Mouse (Mus musculus) G1E (cell line): Measurements from ENCODE around the gene Tecpr2.

Experiments used
- CTCF ChIP-seq: IDR thresholded peaks from 2 replicates; pipeline ENCODE4 v1.5.1; 2012; ENCODE audit warnings: low read depth, low read length, inconsistent platforms, mixed read lengths
- GATA1 ChIP-seq: IDR thresholded peaks from 2 replicates; pipeline ENCODE4 v1.6.1; 2012; ENCODE audit warnings: borderline replicate concordance, low read length, inconsistent platforms, mixed read lengths
- TAL1 ChIP-seq: conservative IDR thresholded peaks from 2 replicates; pipeline ENCODE4 v1.6.1; 2012; ENCODE audit warnings: low read depth, low read length, inconsistent platforms, mixed read lengths

GRCm38 (mm10) chr12:110961973-110962372 lies 72.9 kb downstream of the Tecpr2 start:
- TF ChIP-seq CTCF (no peak), GATA1 (no peak), TAL1 (no peak)
